Mouse (Mus musculus) left cerebral cortex, adult 9 months (tissue): ENCODE results near the gene St5.
A peak's percentile ranks its signal among the peaks of the same experiment; 100 is the strongest.

Experiments
- DNase-seq, 2 experiments: peaks; one replicate each; pipeline ENCODE4 v3.0.0; 2022; ENCODE audit warnings: low spot score in 2 of 2

St5 gene

GRCm38 (mm10) chr7:109702721-109703120, 684 bp downstream of the St5 start:
- DNase-seq: no peak

GRCm38 (mm10) chr7:109700213-109700612, 3.2 kb downstream of the St5 start:
- DNase-seq: no peak

- DNase-seq: no peak
These were observed 8.1 kb downstream of the St5 start for GRCm38 (mm10) chr7:109695339-109695726.

GRCm38 (mm10) chr7:109694576-109695338, 8.6 kb downstream of the St5 start:
- DNase-seq: no peak

- DNase-seq: no peak
These were observed 12.4 kb downstream of the St5 start for GRCm38 (mm10) chr7:109690961-109691360.

- DNase-seq: no peak
These were observed 13.3 kb downstream of the St5 start for GRCm38 (mm10) chr7:109690101-109690500.

GRCm38 (mm10) chr7:109686585-109687128, 16.7 kb downstream of the St5 start:
- no peak for DNase-seq

GRCm38 (mm10) chr7:109680879-109681278, 22.5 kb downstream of the St5 start:
- no peak for DNase-seq

- no peak for DNase-seq
These were observed 23.1 kb downstream of the St5 start for GRCm38 (mm10) chr7:109680284-109680683.

- no peak for DNase-seq
These were observed 28.3 kb downstream of the St5 start for GRCm38 (mm10) chr7:109674944-109675628.

GRCm38 (mm10) chr7:109671581-109672471, 31.6 kb downstream of the St5 start:
- peak; percentile 19 to 70 for DNase-seq

- no peak for DNase-seq
These were observed 33.8 kb downstream of the St5 start for GRCm38 (mm10) chr7:109669426-109670170.

GRCm38 (mm10) chr7:109666664-109667063, 36.7 kb downstream of the St5 start:
- DNase-seq: no peak

- DNase-seq: peak in 1 of 2 experiments; percentile 46
These were observed 40.8 kb downstream of the St5 start for GRCm38 (mm10) chr7:109662626-109663025.

GRCm38 (mm10) chr7:109659278-109659677, 44.1 kb downstream of the St5 start:
- DNase-seq: no peak

GRCm38 (mm10) chr7:109657884-109658283, 45.5 kb downstream of the St5 start:
- DNase-seq: no peak

GRCm38 (mm10) chr7:109654871-109655270, 48.5 kb downstream of the St5 start:
- DNase-seq: no peak

- DNase-seq: no peak
These were observed 54.4 kb downstream of the St5 start for GRCm38 (mm10) chr7:109648812-109649594.

GRCm38 (mm10) chr7:109646574-109646973, 56.8 kb downstream of the St5 start:
- DNase-seq: no peak

GRCm38 (mm10) chr7:109643305-109643994, 60.0 kb downstream of the St5 start:
- DNase-seq: no peak
